Mouse (Mus musculus) monocyte, adult 5-6 weeks (primary cell): Measurements from ENCODE around the gene Csad. TPM values are rescaled to one million over a fixed set of nuclear protein-coding genes. Genes with fewer than 3 reads are reported as not detected.
"Not testable (repeated sequence)": the region's sequence is repeated elsewhere in the genome, so short reads cannot be mapped to it uniquely, and the experiment has no call there.

ENCODE experiments used
- ATAC-seq: fragments of 153-309, 156-312 bp; replicated peaks from 2 replicates; pipeline ENCODE4 v1.8.0; 2017; ENCODE audit warnings: mild to moderate bottlenecking; ENCODE audit not compliant: low TSS enrichment, insufficient number of reproducible peaks, severe bottlenecking, poor library complexity, low FRiP score
- total RNA-seq: library from RNA; stranded (forward); fragments of 200-1000, 200-491, 200-594 nt; gene quantifications from 3 replicates; pipeline ENCODE4 v1.2.3, GENCODE M21; 2017

Csad gene
- total RNA-seq, 1 experiment from 2014 or later = 4.1 TPM

DNA sequence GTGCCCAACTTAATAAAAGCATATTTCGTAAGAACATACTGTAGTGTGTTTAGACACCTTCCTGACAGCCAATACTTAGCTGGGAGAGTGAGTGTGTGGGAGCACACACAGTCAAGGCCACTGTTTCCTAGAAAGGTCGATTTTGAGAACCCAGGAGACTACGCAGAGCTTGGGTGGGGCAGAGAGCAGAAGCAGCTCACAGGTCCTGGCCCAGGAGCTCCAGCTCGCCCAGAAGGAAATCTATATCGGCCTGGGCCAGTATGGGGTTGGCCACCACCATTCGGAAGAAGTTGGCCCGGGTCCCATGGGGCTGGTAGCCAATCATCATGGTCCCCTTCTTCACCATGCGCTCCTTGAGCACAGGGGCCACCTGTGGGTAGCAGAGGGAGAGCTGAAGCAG is 27.1 kb downstream of the Csad start:
- ATAC-seq = no peak

DNA sequence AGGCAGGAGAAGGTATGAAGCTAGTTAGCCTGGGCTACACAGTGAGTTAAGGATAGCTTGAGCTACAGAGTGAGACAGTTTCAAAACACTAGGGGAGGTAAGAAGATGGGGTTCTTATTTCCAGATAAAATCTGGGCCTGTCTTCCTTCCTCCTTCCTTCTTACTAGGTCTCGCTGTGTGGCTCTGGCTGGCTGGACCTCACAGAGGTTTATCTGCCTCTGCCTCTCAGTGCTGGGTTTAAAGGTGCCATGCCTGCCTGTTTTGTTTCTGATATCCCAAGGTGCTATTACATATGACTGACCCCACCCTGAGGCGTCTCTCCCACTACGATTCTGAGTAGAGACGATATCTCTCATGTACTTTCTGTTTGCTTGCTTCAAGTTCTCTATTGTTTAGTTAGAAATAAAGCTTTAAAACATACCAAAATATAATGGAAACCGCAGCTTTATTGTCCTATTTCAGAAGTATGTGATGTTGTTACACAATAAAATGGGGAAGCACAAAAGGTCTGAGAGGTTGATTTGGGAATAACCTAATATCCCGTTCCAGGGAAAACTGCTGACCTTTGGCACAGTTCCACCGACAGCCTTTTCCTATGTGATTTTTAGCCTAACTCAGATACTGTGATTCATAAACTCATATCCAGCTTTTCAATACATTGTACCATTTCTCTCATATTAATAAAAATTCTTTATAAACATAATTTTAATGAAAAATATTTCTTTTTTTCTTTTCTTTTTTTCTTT is 27.8 kb downstream of the Csad start:
- no peak for ATAC-seq

DNA sequence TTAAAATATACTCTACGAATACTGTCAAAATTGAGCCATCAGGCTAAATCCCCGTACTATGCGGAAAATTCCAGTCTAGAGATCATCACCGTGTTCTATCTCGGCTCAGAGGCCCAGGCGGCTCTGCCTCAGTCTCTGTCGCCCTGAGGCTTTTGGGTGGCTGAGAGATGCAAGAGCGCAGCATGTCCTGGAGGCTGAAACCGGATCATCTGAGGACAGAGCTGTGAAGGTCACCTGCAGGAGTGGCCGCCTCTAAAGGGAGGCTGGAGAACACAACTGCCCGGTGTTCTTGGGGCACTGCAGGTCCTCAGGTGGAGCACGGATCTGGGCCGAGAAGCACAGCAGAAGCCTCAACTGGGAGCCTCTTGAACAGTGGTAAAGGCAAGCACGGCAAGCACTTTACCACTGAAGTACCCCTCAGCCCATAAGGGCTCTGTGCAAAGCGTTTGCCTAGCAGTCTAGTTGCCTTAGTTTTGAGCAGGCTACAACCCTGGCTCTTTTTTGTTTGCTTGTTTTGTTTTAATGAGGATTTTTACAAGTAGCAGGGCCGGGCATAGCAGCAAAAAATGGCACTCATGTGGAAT is 28.7 kb downstream of the Csad start:
- ATAC-seq = no peak

DNA sequence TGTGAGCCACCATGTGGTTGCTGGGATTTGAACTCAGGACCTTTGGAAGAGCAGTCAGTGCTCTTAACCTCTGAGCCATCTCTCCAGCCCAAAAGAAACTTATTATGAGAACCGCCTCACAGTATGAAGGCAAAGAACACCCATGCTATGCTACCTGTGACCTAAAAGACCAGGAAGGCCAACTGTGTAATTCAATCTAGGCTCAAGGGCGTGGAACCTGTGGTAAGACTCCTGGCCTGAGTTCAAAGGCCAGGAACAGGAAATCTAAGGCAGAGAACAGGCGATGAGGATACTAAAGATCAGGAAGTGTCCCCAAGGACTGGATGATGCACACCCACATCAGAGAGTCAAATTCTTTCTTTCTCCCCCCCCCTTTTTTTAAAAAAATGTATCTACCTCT is 30.9 kb downstream of the Csad start:
- no peak for ATAC-seq

DNA sequence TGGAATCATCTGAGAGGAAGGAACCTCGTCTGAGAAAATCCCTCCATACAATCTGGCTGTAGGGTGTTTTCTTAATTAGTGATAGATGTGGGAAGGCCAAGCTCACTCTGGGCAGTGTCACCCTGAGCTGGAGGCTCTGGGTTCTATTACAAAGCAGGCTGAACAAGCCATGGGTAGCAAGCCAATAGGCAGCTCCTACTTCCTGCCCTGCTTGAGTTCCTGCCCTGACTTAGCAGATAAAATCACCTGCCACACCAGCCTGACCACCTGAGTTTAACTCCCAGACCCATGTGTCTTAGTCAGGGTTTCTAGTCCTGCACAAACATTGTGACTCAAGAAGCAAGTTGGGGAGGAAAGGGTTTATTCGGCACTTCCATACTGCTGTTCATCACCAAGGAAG is 35.5 kb downstream of the Csad start:
- ATAC-seq = no peak

DNA sequence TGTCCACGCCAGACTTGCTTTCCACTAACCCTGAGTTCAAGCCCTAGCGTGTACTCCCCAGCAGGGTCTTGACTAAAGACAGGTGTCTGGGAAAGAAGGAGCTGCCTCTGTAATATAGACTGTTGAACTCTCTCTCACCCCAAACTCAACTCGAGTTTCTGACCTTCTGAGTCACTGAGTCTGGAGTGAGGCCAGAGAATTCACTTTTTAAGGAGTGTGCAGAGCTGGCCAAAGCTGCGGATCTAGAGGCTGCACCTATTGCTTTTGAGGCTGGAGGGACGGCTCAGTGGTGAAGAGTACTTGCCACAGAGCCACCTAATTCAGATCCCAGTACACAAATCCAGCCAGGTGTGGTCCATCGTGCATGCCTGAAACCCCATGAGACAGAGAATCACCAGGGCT is 36.9 kb downstream of the Csad start:
- no peak for ATAC-seq

DNA sequence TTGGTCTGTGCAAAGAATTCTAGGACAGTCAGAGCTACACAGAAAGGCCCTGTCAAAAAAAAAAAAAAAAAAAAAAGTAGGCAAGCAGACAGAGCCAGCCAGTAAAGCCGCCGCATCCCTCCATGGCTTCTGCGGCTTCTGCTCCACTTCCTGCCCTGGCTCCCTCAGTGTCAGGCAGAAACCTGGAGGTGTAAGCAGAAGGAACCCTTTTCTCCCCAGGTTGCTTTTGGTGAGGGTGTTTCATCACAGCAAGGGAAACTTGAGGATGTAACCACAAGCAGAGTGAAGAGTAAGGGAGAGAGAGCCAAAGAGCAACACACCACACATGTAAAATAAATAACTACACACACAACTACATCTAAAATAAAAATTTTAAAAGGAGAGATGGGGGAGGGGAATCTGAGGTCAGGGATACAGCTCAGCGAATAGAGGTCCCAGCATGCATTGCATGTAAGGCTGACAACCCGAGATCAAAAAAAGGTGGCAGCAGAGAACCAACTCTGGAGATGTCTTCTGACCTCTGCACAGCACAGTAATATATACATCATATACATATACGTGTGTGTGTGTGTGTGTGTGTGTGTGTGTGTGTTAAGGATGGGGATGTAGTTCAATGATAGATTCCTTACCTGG is 38.9 kb downstream of the Csad start:
- ATAC-seq = no peak

DNA sequence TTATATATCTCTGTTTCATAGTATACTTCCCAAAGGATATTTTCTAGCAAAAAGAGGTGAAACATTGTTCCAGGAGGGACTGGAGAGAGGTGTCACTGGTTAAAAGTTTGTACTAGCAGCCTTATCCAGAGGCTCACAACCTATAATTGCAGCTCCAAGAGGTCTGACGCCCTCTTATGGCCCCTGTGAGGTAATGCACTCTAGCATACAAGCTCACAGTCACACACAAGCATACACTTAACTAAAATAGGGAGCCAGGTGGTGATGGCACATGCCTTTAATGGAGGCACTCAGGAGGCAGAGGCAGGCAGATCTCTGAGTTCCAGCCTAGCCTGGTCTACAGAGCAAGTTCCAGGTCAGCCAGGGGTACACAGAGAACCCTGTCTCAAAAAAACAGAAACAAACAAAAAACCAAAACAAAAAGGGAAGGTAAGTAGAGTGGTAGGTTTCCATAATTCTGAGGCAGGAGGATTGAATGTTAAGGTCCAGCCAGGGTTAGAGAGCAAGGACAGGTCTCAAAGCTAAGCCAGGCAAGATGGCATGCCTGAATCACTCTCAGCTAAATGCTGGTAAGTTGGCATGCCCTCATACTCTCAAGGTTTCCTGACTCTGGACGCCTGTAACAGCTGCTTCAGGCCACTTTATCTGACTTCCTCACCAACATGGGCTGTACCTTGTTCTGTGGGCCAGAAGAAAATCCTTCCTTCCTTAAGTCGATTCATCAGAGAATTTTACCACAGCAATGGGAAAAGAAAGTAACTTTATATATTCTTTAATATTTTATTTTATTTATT is 40.4 kb downstream of the Csad start:
- no peak for ATAC-seq

DNA sequence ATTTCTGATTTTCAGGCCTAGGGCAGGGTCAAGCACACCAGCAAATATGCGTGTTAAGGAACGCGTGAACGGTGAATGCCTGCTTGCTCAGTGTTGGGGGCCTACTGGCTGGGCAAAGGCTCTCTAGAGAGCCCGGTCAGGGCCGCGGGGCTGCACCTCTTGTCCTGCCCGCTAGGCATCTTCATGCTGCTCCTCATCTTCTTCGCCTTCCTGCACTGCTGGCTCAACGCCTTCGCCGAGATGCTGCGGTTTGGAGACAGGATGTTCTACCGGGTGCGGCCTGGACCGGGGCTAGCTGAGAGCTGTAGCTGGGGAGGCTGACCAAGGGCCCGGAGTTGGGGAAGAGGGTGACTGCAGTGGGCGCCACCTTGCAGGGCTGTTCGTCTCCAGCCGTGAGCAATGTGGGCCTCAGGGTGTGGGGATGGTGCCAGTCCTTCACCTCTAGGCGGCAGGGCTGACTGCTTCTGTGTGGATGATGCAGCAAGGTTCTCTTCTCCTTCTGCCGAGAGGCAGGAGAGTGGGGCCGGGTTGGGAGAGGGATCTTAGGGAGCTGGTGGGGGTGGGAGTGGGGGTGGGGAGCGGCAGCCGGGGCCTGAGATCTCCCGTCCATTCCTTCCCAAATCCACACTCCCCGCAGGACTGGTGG is 44.0 kb downstream of the Csad start:
- no peak for ATAC-seq

DNA sequence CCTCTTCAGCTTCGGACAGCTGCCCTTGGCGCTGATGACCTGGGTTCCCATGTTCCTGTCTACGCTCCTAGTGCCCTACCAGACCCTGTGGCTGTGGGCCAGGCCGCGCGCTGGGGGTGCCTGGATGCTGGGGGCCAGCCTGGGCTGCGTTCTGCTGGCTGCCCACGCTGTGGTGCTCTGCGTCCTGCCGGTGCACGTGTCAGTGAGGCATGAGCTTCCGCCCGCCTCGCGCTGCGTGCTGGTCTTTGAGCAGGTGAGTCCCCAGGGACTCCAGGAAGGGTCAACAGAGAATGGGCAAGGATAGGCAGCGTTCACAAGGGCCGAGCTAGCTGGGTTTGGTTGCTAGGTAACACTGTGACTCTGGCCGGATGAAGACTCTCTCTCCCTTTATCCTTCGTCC is 47.7 kb downstream of the Csad start:
- ATAC-seq = no peak

DNA sequence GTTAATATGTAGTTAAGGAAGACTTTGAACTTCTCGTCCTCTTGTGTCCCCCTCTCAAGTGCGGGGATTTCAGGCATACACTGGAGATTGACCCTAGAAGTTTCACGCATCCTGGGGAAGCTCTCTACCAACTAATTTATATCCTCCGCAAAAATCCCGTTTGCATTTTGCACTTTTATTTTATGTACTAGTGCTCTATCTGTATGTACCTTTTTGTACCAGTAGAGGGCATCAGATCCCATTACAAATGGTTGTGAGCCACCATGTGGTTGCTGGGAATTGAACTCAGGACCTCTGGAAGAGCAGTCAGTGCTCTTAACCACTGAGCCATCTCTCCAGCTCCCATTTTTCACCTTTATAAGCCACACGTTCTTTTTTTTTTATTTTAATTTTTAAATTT is 49.5 kb downstream of the Csad start:
- not testable (repeated sequence) for ATAC-seq

DNA sequence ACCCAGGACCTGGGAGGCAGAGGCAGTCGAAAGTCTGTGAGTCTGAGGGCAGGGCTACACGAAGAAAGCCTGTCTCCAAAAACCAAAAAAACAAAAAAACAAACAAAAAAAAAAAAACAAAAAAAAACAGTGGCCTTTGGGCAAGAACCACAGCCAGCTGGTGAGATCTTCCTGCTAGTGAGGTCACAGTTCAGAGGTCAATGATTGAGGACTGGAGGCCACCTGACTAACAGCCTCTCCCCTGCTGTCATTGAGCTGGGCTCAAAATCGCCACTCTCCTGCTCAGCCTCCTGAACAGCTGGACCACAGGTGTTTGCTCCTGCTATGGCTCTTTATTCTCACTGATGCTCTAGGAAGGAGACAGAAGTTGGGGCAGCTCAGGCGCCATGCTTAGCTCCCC is 51.9 kb downstream of the Csad start:
- ATAC-seq = no peak

DNA sequence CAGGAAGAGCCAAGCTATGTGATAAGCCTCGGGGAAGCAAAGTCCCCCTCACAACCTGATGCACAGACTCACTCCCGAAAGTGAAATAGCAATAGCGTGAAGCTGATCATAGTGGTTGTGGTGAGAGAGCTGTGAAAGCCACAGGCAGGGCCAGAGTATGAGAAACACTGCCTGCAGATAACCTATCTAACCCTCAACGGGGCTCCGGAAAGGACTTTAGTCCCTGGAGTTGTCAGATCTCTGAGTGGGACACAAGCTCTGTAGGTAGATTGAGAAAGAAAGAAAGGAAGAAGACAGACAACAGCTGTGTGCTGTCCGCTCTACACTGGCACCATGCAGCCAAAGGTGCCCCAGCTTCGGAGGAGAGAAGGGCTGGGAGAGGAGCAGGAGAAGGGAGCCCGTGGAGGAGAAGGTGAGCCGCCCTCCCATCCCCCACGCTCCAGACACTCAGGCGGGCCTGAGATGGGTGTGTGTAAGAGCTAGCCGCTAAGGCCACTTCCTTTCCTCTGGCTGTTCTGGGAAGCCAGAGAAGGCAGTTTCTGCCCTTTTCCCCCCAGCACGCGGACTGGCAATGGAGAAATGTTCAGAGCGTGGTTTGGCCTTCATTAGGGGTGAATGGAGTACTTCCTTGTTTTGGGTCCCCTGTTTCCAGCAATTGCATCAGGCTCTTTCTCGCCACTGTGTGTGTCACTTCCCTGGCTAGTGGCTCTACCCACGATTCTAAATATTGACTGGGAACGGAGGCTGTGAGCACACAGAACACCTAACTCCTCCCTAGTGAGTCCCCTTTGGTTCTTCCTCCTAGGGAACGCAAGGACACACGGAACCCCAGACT is 54.0 kb downstream of the Csad start, which contains the start of gene Soat2:
Gene Soat2, plus strand, starts transcription at position 226 of the 835 bp plus-strand sequence.
- peak; percentile 82 for ATAC-seq

DNA sequence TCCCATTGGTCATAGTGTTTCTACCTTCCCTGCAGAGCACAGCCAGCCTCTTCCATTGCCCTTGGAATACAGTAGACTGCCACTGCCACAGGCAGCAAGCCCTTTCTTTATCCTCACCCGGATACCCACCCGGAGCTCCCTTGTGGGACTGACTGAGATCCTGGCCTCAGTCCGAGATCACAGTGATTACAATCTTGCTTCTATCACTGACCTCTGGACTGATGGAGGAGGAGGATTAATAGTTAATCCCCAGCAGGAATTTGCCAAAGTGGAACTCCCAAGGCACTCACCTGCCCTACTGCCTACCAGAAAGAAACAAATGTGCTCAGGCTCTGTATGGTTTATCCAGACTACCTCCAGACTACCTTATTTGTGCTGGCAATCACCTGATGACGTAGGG is 55.0 kb downstream of the Csad start:
- ATAC-seq = no peak

DNA sequence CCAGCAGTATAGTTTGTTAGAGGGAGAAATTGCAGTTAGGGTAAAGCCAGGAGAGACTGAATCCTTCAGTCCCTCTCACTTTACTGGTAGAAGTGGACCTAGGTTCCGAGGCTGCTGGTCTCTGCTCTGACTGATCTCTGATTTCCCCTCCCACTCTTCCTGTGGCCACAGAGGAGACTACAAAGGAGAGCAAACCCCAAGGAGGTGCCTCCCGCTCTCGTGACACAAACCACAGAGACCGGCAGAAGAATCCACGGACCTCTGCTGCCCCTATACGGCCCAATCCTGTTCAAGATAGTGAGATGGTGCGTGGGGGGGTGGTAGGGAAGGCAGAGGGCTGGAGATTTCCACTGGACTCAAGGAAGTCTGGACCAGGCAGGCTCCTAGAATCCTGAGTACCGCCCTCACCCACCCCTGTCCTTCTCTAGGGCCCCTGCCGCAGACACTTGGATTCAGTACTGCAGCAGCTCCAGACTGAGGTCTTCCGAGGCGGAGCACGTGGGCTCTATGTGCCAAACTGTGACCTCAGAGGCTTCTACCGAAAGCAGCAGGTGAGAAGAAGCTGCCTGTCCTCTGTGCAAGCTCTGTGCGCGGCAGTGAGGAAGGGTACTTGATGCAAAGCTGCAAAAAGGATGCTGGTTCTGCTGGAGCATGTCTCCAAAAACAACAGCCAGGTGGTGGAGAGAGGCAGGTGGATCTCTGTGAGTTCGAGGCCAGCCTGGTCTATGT is 56.7 kb downstream of the Csad start:
- no peak for ATAC-seq

DNA sequence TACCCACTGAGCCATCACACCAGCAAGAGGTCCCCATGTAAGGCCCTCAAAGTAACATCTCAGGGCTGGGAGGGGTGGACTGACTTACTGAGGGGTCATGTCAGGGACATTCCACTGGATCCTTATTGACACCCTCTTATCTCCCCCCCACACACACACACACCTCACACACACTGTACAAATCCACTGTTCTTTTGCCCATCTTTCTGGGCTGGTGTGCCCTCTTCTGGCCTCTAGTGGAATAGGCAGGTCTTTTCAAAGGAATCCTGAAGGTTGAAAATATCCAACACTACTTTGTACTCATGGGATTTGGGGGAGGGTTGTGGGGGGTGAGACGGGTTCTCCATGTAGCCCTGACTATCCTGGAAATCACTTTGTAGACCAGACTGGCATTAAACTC is 57.6 kb downstream of the Csad start:
- ATAC-seq = no peak

DNA sequence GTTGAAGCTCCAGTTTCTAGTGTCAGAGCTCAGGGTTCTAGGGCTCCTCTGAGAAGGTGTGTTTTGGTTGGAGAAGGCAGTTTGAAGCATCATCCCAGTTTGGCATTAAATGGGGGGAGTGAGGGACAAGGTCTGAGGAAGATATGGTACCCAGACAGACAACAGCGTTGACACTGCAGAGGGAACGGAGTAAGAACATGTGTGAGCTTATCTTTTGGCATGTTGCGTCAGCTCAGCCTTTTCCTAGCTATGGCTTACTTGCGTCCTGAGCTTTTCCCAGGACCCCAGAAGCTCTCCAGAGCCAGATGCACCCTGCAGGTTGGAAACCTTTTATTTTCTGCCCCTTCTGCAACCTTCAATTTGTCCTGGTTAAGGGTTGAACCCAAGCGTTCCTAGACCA is 58.4 kb downstream of the Csad start:
- no peak for ATAC-seq

DNA sequence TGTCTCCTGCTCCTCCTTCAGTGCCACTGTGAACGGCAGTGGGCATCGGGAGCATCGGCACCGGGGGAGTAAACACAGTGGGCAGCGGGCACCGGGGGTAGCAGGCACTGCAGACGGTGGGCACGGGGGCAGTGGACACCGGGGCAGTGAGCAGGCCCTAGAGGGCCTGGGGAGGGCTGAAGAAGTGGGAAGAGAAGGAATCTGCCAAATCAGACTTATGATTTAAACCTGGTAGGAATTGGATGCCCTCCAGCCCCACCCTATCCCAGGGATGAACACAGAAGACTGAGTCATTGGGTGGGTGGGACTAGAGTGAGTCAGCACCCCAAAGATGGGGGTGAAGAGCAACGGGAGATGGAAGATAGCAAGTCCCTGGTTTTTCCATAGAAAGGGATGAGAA is 59.2 kb downstream of the Csad start:
- no peak for ATAC-seq
